Mouse (Mus musculus): Measurements from ENCODE around the gene Nt5dc2.

DNA sequence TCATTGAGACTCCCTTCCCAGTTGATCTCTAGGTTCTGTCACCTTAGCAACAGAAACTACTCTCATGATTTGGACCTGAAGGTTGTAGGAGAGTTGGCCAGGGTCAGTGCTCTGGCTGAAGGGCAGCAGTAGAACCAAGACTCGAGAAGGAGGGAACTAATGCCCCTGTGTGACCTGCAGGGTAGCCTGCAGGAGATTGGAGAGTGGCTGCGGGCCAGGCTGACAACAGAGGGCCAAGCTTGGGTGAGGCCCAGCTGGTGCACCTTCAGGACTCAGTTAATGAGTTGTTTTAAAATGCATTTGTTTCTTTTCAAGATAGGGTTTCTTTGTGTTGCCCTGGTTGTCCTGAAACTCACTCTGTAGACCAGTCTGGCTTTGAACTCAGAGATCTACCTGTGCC, 34.2 kb downstream of the Nt5dc2 start:
- no peak for TF ChIP-seq CTCF (IDR thresholded peaks at IDR 0.05; ENCODE audit: borderline replicate concordance, insufficient read depth, low read depth, low read length)
- TF ChIP-seq POLR2A (IDR thresholded peaks at IDR 0.05; ENCODE audit: borderline replicate concordance, insufficient read depth, low read length): no peak

All from cerebellum, adult 2 months (tissue).